Mouse (Mus musculus) midbrain, postnatal 0 days (tissue): Measurements from ENCODE around the gene Anxa7. TPM values are rescaled to one million over a fixed set of nuclear protein-coding genes. Genes with fewer than 3 reads are reported as not detected.

Experiments used
- ATAC-seq: fragments of 200-750 bp; cut with Nextera tagmentation; 2 replicates; pipeline ENCODE4 v1.8.0; 2017; ENCODE audit warnings: moderate number of reproducible peaks, mild to moderate bottlenecking, moderate TSS enrichment, moderate library complexity; ENCODE audit not compliant: low FRiP score
- DNase-seq: peaks from one replicate; pipeline ENCODE4 v3.0.0-alpha.2; 2015; ENCODE audit warnings: low spot score
- H3K27ac ChIP-seq: fragments of 300-500 bp; sonication (generic); 2 replicates; pipeline ENCODE4 v1.5.1; 2014; ENCODE audit warnings: low read depth, mild to moderate bottlenecking, low read length, mixed read lengths
- H3K27me3 ChIP-seq: fragments of 300-500 bp; sonication (generic); 2 replicates; pipeline ENCODE4 v1.6.1; 2014; ENCODE audit warnings: low read length, control low read depth, mixed read lengths; ENCODE audit not compliant: insufficient read depth
- H3K36me3 ChIP-seq: fragments of 300-500 bp; sonication (generic); 2 replicates; pipeline ENCODE4 v1.6.1; 2014; ENCODE audit warnings: low read length, control low read depth, mixed read lengths; ENCODE audit not compliant: insufficient read depth
- H3K4me1 ChIP-seq: fragments of 300-500 bp; sonication (generic); 2 replicates; pipeline ENCODE4 v1.6.1; 2014; ENCODE audit warnings: mild to moderate bottlenecking, control low read depth, antibody characterized with exemption, low read length, mixed read lengths; ENCODE audit not compliant: insufficient read depth
- H3K4me2 ChIP-seq: fragments of 300-500 bp; sonication (generic); 2 replicates; pipeline ENCODE4 v1.6.1; 2014; ENCODE audit warnings: low read depth, mild to moderate bottlenecking, low read length, mixed read lengths; ENCODE audit not compliant: poor library complexity, severe bottlenecking
- H3K4me3 ChIP-seq: fragments of 300-500 bp; sonication (generic); 2 replicates; pipeline ENCODE4 v1.5.1; 2014; ENCODE audit warnings: low read depth, mild to moderate bottlenecking, low read length, moderate library complexity
- H3K9ac ChIP-seq: fragments of 300-500 bp; sonication (generic); replicated peaks from 2 replicates; pipeline ENCODE4 v1.6.1; 2014; ENCODE audit warnings: mild to moderate bottlenecking, low read length, moderate library complexity, mixed read lengths; ENCODE audit not compliant: poor library complexity, severe bottlenecking
- H3K9me3 ChIP-seq: fragments of 300-500 bp; sonication (generic); 2 replicates; pipeline ENCODE4 v1.6.1; 2016; ENCODE audit warnings: low read length, control low read depth
- CTCF ChIP-seq: IDR thresholded peaks from 2 replicates; pipeline ENCODE4 v1.5.1; 2016; ENCODE audit warnings: antibody characterized with exemption, mild to moderate bottlenecking
- whole genome bisulfite sequencing: fragments of 180-500 bp; shearing (Covaris S2); extraction: QIAGEN DNeasy Blood & Tissue Kit; methylation state at CpG from one replicate; pipeline ENCODE4 v1.1.7; 2014; 5-methylcytosine and 5-hydroxymethylcytosine counted together
- polyA plus RNA-seq: library from polyadenylated mRNA; unstranded; fragments of >200 nt; fragmentation: Nextera tagmentation; extraction: Ambion mirVana; gene quantifications from 2 replicates; pipeline ENCODE4 v1.2.1, GENCODE M21; 2015
- total RNA-seq: library from RNA; depleted of rRNA; stranded (reverse); fragments of >200 nt; gene quantifications from 2 replicates; pipeline ENCODE4 v1.2.3, GENCODE M21; 2014; rRNA removed

Anxa7 gene
- total and polyA plus RNA-seq, 2 experiments from 2014 or later, result 14.9 to 26.7 TPM

DNA sequence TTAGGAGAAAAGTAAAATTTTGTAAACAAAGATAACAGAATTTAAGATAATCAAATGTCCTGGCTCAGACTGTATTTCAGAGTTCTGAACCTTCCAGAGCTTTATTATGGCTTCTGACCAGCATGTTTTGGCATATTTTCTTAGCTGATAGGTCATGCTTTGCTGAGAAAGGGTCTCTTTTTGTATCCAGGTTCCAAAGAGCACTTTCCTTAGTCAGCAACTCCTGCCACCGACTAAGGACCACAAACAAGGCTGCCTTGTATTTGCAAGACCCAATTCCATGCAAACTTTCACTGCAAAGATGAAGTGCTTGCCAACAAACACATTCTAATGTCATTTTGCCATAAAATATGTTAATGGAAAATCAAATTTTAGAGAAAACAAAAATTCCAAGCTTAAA, 50.1 kb downstream of the Anxa7 start:
- Histone ChIP-seq H3K4me3 (no peak overlapping the region), H3K27ac (no peak overlapping the region), H3K27me3 (no peaks in the 10 kb centered on the region), H3K36me3 (no peaks in the 10 kb centered on the region), H3K4me1 (no peaks in the 10 kb centered on the region), H3K9ac (no peak overlapping the region), H3K9me3 (no peaks in the 10 kb centered on the region), H3K4me2 (no peak overlapping the region)
- DNase-seq (no peak), ATAC-seq (no peak)
- WGBS, result 65% methylated on average over 1 of the region's 1 CpGs
- no peak for TF ChIP-seq CTCF

DNA sequence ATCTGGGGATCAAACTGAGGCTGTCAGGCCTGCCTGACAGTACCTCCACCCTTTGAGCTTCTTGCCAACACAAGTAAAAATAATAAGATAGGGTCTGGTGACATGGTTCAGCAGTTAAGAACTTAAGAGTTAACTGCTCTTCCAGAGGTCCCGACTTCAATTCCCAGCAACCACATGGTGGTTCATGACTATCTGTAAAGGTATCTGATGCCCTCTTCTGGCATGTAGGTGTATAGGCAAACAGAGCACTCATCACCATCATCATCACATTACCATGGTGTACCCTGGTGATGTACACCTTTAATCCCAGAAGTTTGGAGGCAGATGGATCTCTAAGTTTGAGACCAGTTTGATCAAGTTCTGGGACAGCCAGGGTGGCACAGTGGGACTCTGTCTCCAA, 51.3 kb downstream of the Anxa7 start:
- Histone ChIP-seq H3K4me3 (no peak overlapping the region), H3K27ac (no peak overlapping the region), H3K9me3 (no peaks in the 10 kb centered on the region), H3K9ac (no peak overlapping the region), H3K4me2 (no peak overlapping the region), H3K27me3 (no peaks in the 10 kb centered on the region), H3K36me3 (no peaks in the 10 kb centered on the region), H3K4me1 (no peaks in the 10 kb centered on the region)
- ATAC-seq (no peak), DNase-seq (no peak)
- no peak for TF ChIP-seq CTCF
- WGBS, result 36% methylated on average over 1 of the region's 1 CpGs

- H3K9ac ChIP-seq, result no peak overlapping the region
- no peak overlapping the region for H3K4me3 ChIP-seq
- TF ChIP-seq CTCF, result no peak
- no peaks in the 10 kb centered on the region for H3K9me3 ChIP-seq
- H3K36me3 ChIP-seq, result no peaks in the 10 kb centered on the region
- no peaks in the 10 kb centered on the region for H3K27me3 ChIP-seq
- no peak overlapping the region for H3K27ac ChIP-seq
- no peak overlapping the region for H3K4me2 ChIP-seq
- WGBS, result 90% methylated on average over 6 of the region's 6 CpGs
- DNase-seq (no peak), ATAC-seq (no peak)
- no peaks in the 10 kb centered on the region for H3K4me1 ChIP-seq
Measured at GRCm38 (mm10) chr14:20423046-20423445, 56.9 kb downstream of the Anxa7 start.

DNA sequence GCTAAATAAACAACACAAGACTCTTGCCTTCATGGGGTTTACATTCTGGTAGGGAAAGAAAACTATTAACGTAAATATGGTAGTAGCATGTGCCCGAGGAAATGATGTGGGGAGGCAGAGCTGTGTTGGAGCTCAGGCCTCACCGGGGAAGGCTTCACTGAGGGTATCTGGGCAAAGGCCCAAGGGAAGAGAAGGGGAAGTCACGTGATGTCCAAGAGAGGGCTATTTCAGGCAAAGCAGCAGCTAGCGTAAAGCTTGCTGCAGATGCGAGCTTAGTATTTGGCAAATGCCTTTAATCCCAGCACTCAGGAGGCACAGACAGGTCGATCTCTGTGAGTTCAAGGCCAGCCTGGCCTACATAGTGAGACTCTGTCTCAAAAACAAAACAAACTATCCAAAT, 57.7 kb downstream of the Anxa7 start:
- Histone ChIP-seq H3K4me3 (no peak overlapping the region), H3K36me3 (no peaks in the 10 kb centered on the region), H3K27ac (no peak overlapping the region), H3K4me1 (no peaks in the 10 kb centered on the region), H3K27me3 (no peaks in the 10 kb centered on the region), H3K9me3 (no peaks in the 10 kb centered on the region), H3K9ac (no peak overlapping the region), H3K4me2 (no peak overlapping the region)
- 77% methylated on average over 7 of the region's 7 CpGs for WGBS
- DNase-seq, result no peak
- TF ChIP-seq CTCF, result no peak
- no peak for ATAC-seq

Other genes starting within 250 kb of the Anxa7 start
- 0.38 TPM in 1 of 2 replicates, not detected in the other for gene Kcnk16, start 210.9 kb downstream of the Anxa7 start, total RNA-seq
- gene Kcnk16, start 210.9 kb downstream of the Anxa7 start, polyA plus RNA-seq, result not detected in 2 replicates
- 6.9 and 16.2 TPM in 2 replicates for gene Nudt13, start 185.4 kb downstream of the Anxa7 start, total RNA-seq
- gene Nudt13, start 185.4 kb downstream of the Anxa7 start, polyA plus RNA-seq, result 11.8 and 12.0 TPM in 2 replicates
- 39.6 and 42.6 TPM in 2 replicates for gene Ecd, start 132.0 kb downstream of the Anxa7 start, total RNA-seq
- 36.3 TPM in 2 replicates for gene Ecd, start 132.0 kb downstream of the Anxa7 start, polyA plus RNA-seq
- gene Fam149b, start 132.0 kb downstream of the Anxa7 start, total RNA-seq, result 61.5 and 70.3 TPM in 2 replicates
- 24.4 and 25.4 TPM in 2 replicates for gene Fam149b, start 132.0 kb downstream of the Anxa7 start, polyA plus RNA-seq
- gene Dnajc9, start 91.2 kb downstream of the Anxa7 start, total RNA-seq, result 47.8 and 51.0 TPM in 2 replicates
- 96.3 and 98.7 TPM in 2 replicates for gene Dnajc9, start 91.2 kb downstream of the Anxa7 start, polyA plus RNA-seq
- 28.2 and 36.2 TPM in 2 replicates for gene Mrps16, start 86.5 kb downstream of the Anxa7 start, total RNA-seq
- 66.2 and 71.7 TPM in 2 replicates for gene Mrps16, start 86.5 kb downstream of the Anxa7 start, polyA plus RNA-seq
- 1.1 and 2.8 TPM in 2 replicates for gene Cfap70, start 27.9 kb downstream of the Anxa7 start, total RNA-seq
- gene Cfap70, start 27.9 kb downstream of the Anxa7 start, polyA plus RNA-seq, result 1.5 and 3.4 TPM in 2 replicates
- 0.11 and 0.66 TPM in 2 replicates for gene Mss51, start 16.8 kb upstream of the Anxa7 start, total RNA-seq
- gene Mss51, start 16.8 kb upstream of the Anxa7 start, polyA plus RNA-seq, result 0.11 and 0.15 TPM in 2 replicates
- gene Ppp3cb, start 66.4 kb upstream of the Anxa7 start, total RNA-seq, result 147 and 223 TPM in 2 replicates
- 102 and 124 TPM in 2 replicates for gene Ppp3cb, start 66.4 kb upstream of the Anxa7 start, polyA plus RNA-seq
- gene Usp54, start 160.9 kb upstream of the Anxa7 start, total RNA-seq, result 25.5 and 29.5 TPM in 2 replicates
- gene Usp54, start 160.9 kb upstream of the Anxa7 start, polyA plus RNA-seq, result 6.0 and 7.3 TPM in 2 replicates
- gene Myoz1, start 176.4 kb upstream of the Anxa7 start, total RNA-seq, result not detected in 2 replicates
- gene Myoz1, start 176.4 kb upstream of the Anxa7 start, polyA plus RNA-seq, result 0.56 TPM in 1 of 2 replicates, not detected in the other
- 0.09 and 0.33 TPM in 2 replicates for gene Synpo2l, start 188.2 kb upstream of the Anxa7 start, total RNA-seq
- gene Synpo2l, start 188.2 kb upstream of the Anxa7 start, polyA plus RNA-seq, result 0.12 and 0.28 TPM in 2 replicates
- 90.2 and 141 TPM in 2 replicates for gene Sec24c, start 194.2 kb upstream of the Anxa7 start, total RNA-seq
- 62.4 and 63.7 TPM in 2 replicates for gene Sec24c, start 194.2 kb upstream of the Anxa7 start, polyA plus RNA-seq
- gene Fut11, start 214.8 kb upstream of the Anxa7 start, total RNA-seq, result 21.0 and 22.8 TPM in 2 replicates
- gene Fut11, start 214.8 kb upstream of the Anxa7 start, polyA plus RNA-seq, result 23.0 and 23.7 TPM in 2 replicates
- 122 and 180 TPM in 2 replicates for gene Chchd1, start 222.9 kb upstream of the Anxa7 start, total RNA-seq
- 186 and 195 TPM in 2 replicates for gene Chchd1, start 222.9 kb upstream of the Anxa7 start, polyA plus RNA-seq
- 154 and 183 TPM in 2 replicates for gene Zswim8, start 227.4 kb upstream of the Anxa7 start, total RNA-seq
- 35.1 and 37.8 TPM in 2 replicates for gene Zswim8, start 227.4 kb upstream of the Anxa7 start, polyA plus RNA-seq